In genomic region chr3:59054834-59055535, GRCm38 (mm10) we compare ENCODE assay signal across 16 mouse cellular contexts. TPM values are rescaled to one million over a fixed set of nuclear protein-coding genes. Genes with fewer than 3 reads are reported as not detected.
A peak's percentile ranks its signal among the peaks of the same experiment; 100 is the strongest.
DNase-seq lines count a peak whose midpoint lies in the region; ATAC-seq and TF ChIP-seq lines count a peak whose summit lies in the region.
"Had no signal": no experiment of that assay in that cellular context is flagged by ENCODE, and none has a peak within 500 bp of the region (broad histone marks: within the 10 kb centered on the region; RNA-seq: fewer than 3 reads in every experiment).

No protein-coding gene starts in this region.

- TF ChIP-seq POLR2A in CH12.LX (IDR thresholded peaks at IDR 0.05; ENCODE audit: low read depth, low read length) = no peak

- no peak overlapping the region for H3K27ac ChIP-seq in heart, embryonic 13.5 days (replicated peaks)
- no peak overlapping the region for H3K27ac ChIP-seq in CH12.LX (ENCODE audit: insufficient read depth, low read depth)
- H3K27ac ChIP-seq in liver, embryonic 15.5 days (replicated peaks) = no peak overlapping the region
- H3K27ac ChIP-seq: midbrain, embryonic 15.5 days; neural tube, embryonic 13.5 days had no signal

- in situ Hi-C loops in CH12.LX (cut with MboI; ENCODE audit: low pct_ligation_motif_present, low pct_unique_long_range_greater_than_20kb, low sequenced_read_pairs) = loop anchor here (5.0 kb wide), 1 partner anchor 73 kb away; no protein-coding TSS in a partner anchor

- DNase-seq in heart, postnatal 25 days (ENCODE audit: low spot score) = no peak
- peak; percentile 61 for DNase-seq in CH12.LX (ENCODE audit: extremely low read depth)
- DNase-seq in layer of hippocampus, postnatal 10 days (ENCODE audit: low spot score in 2 of 2) = no peak
- DNase-seq in cerebellum, adult 9-11 months = no peak
- no peak for DNase-seq in urinary bladder, postnatal 4 days (ENCODE audit: low spot score in 2 of 2)
- DNase-seq: heart, postnatal 14 days; kidney, postnatal 10 days; layer of hippocampus, postnatal 36 days; right cerebral cortex, adult 18-20 months had no signal

- no peaks in the 10 kb centered on the region for H3K27me3 ChIP-seq in heart, embryonic 13.5 days (replicated peaks)
- H3K27me3 ChIP-seq in CH12.LX (replicated peaks) = no peaks in the 10 kb centered on the region
- no peaks in the 10 kb centered on the region for H3K27me3 ChIP-seq in liver, embryonic 15.5 days
- H3K27me3 ChIP-seq: midbrain, embryonic 15.5 days; neural tube, embryonic 13.5 days had no signal

- no peaks in the 10 kb centered on the region for H3K79me2 ChIP-seq in CH12.LX (replicated peaks; ENCODE audit: control insufficient read depth, extremely low read depth, insufficient read depth, poor library complexity, severe bottlenecking)

- H3K36me3 ChIP-seq in heart, embryonic 13.5 days = no peaks in the 10 kb centered on the region
- H3K36me3 ChIP-seq in CH12.LX (replicated peaks in 1 of 2; ENCODE audit: control insufficient read depth in 1 of 2, insufficient read depth in 1 of 2, low read length in 1 of 2) = no peaks in the 10 kb centered on the region
- H3K36me3 ChIP-seq in liver, embryonic 15.5 days (replicated peaks) = no peaks in the 10 kb centered on the region
- H3K36me3 ChIP-seq: midbrain, embryonic 15.5 days; neural tube, embryonic 13.5 days had no signal

- H3K4me2 ChIP-seq in heart, embryonic 13.5 days = 0 out of 2 replicates have a peak overlapping the region, but pooled peaks have one; percentile 19
- H3K4me2 ChIP-seq in CH12.LX (ENCODE audit: insufficient read depth, low read depth, poor library complexity, severe bottlenecking) = peak overlapping the region; percentile 75
- peak overlapping the region; percentile 26 for H3K4me2 ChIP-seq in liver, embryonic 15.5 days
- H3K4me2 ChIP-seq: midbrain, embryonic 15.5 days; neural tube, embryonic 13.5 days had no signal

- peaks cover 19% of the 10 kb centered on the region for H3K4me1 ChIP-seq in heart, embryonic 13.5 days
- H3K4me1 ChIP-seq in CH12.LX (ENCODE audit: control insufficient read depth in 1 of 2, insufficient read depth in 2 of 2) = peaks cover 11 to 26% of the 10 kb centered on the region in 2 experiments
- H3K4me1 ChIP-seq in liver, embryonic 15.5 days (replicated peaks) = peaks cover 38% of the 10 kb centered on the region

- no peak for TF ChIP-seq CTCF in CH12.LX (conservative IDR thresholded peaks at IDR 0.05 in 1 of 2, IDR thresholded peaks at IDR 0.05 in 1 of 2; ENCODE audit: low read depth in 2 of 2, low read length in 2 of 2)

- TF ChIP-seq EP300 in CH12.LX (IDR thresholded peaks at IDR 0.05; ENCODE audit: low read length) = peak; percentile 89

- intact Hi-C loops in heart, postnatal 25 days (cut with DNase I) = loop anchor here (10.0 kb wide), 1 partner anchor 210 kb away; no protein-coding TSS in a partner anchor

- no peak for ATAC-seq in heart, embryonic 13.5 days (ENCODE audit: extremely low read depth, insufficient number of reproducible peaks, low FRiP score, low TSS enrichment)
- ATAC-seq in liver, embryonic 15.5 days (ENCODE audit: insufficient read depth) = no peak
- peak; percentile 88 for ATAC-seq in neutrophil, adult 5-6 weeks (ENCODE audit: extremely low read depth, insufficient number of reproducible peaks, low FRiP score, poor library complexity, severe bottlenecking)
- ATAC-seq: forebrain, embryonic 16.5 days; lung, postnatal 0 days; midbrain, embryonic 15.5 days had no signal

- H3K9me3 ChIP-seq in heart, embryonic 13.5 days = no peaks in the 10 kb centered on the region
- H3K9me3 ChIP-seq in CH12.LX (replicated peaks; ENCODE audit: low read length) = no peaks in the 10 kb centered on the region
- H3K9me3 ChIP-seq in liver, embryonic 15.5 days (replicated peaks) = no peaks in the 10 kb centered on the region
- H3K9me3 ChIP-seq: midbrain, embryonic 15.5 days; neural tube, embryonic 13.5 days had no signal

- 52% methylated on average over 17 of the region's 17 CpGs for WGBS in heart, embryonic 13.5 days
- 15% methylated on average over 17 of the region's 17 CpGs for WGBS in liver, embryonic 15.5 days (ENCODE audit: insufficient replicate concordance)

- no peak overlapping the region for H3K9ac ChIP-seq in heart, embryonic 13.5 days
- no peak overlapping the region for H3K9ac ChIP-seq in CH12.LX (ENCODE audit: insufficient read depth, low read depth)
- H3K9ac ChIP-seq in liver, embryonic 15.5 days = no peak overlapping the region
- H3K9ac ChIP-seq: midbrain, embryonic 15.5 days; neural tube, embryonic 13.5 days had no signal

- dilution Hi-C loops in CH12.LX (cut with MboI; ENCODE audit: extremely low pct_ligation_motif_present, extremely low pct_unique_long_range_greater_than_20kb, low sequenced_read_pairs) = no loop called here

- TF ChIP-seq RAD21 in CH12.LX (IDR thresholded peaks at IDR 0.05; ENCODE audit: low read depth, low read length) = no peak

- no peak overlapping the region for H3K4me3 ChIP-seq in heart, embryonic 13.5 days
- H3K4me3 ChIP-seq in CH12.LX (replicated peaks in 1 of 3; ENCODE audit: low read depth in 2 of 3, low read length in 2 of 3, poor library complexity in 1 of 3) = no peak overlapping the region
- no peak overlapping the region for H3K4me3 ChIP-seq in liver, embryonic 15.5 days (replicated peaks)
- H3K4me3 ChIP-seq: midbrain, embryonic 15.5 days; neural tube, embryonic 13.5 days had no signal

TF ChIP-seq in CH12.LX, 34 proteins besides CTCF, POLR2A, EP300 and RAD21:
- TF ChIP-seq ELF1 (IDR thresholded peaks at IDR 0.05; ENCODE audit: low read depth, low read length) (peak; percentile 15; the same call in 1 of the 2 replicates), MAX (IDR thresholded peaks at IDR 0.05; ENCODE audit: low read length) (peak; percentile 60; the same call in 1 of the 2 replicates), BHLHE40 (IDR thresholded peaks at IDR 0.05; ENCODE audit: low read depth, low read length) (peak; percentile 44; the same call in 1 of the 2 replicates), GABPA (IDR thresholded peaks at IDR 0.05; ENCODE audit: insufficient replicate concordance, low read depth, low read length) (no peak), UBTF (IDR thresholded peaks at IDR 0.05; ENCODE audit: low read depth, low read length) (no peak), NRF1 (IDR thresholded peaks at IDR 0.05; ENCODE audit: low read depth, low read length) (no peak), CHD2 (IDR thresholded peaks at IDR 0.05; ENCODE audit: low read length) (0 out of 2 replicates have a peak, but pooled peaks have one; percentile 16), PAX5 (IDR thresholded peaks at IDR 0.05; ENCODE audit: low read length) (no peak), ZC3H11A (IDR thresholded peaks at IDR 0.05; ENCODE audit: low read depth, low read length) (no peak), MAFK (IDR thresholded peaks at IDR 0.05; ENCODE audit: insufficient replicate concordance, low read length) (no peak), MYC (IDR thresholded peaks at IDR 0.05; ENCODE audit: low read depth, low read length) (peak; percentile 78), SIN3A (IDR thresholded peaks at IDR 0.05; ENCODE audit: low read length) (no peak), MEF2A (IDR thresholded peaks at IDR 0.05; ENCODE audit: borderline replicate concordance, low read depth, low read length) (peak; percentile 49; the same call in 1 of the 2 replicates), ZNF384 (IDR thresholded peaks at IDR 0.05; ENCODE audit: low read depth, low read length) (no peak), ZMIZ1 (IDR thresholded peaks at IDR 0.05; ENCODE audit: low read depth, low read length) (no peak), NELFE (IDR thresholded peaks at IDR 0.05; ENCODE audit: low read depth, low read length) (no peak), IRF4 (IDR thresholded peaks at IDR 0.05; ENCODE audit: low read depth, low read length) (peak; percentile 97), JUN (IDR thresholded peaks at IDR 0.05; ENCODE audit: insufficient read depth, low read depth, low read length) (no peak), USF2 (conservative IDR thresholded peaks at IDR 0.05; ENCODE audit: low read depth, low read length) (no peak), HCFC1 (IDR thresholded peaks at IDR 0.05; ENCODE audit: low read depth, low read length) (no peak), MXI1 (IDR thresholded peaks at IDR 0.05; ENCODE audit: low read depth, low read length) (peak; percentile 55; the same call in 1 of the 2 replicates)

RNA-seq across cellular contexts. Expression of gene Gpr171, which starts 46.6 kb away (rescaled TPM):
- polyA plus RNA-seq in heart, embryonic 13.5 days (2015; fragmentation: Nextera tagmentation; extraction: Ambion mirVana) = 0.66 and 0.68 TPM in 2 replicates
- total RNA-seq in heart, postnatal 25 days (2021) = under 1 TPM in 1 of 2 experiments, not detected in 1; 0.11 TPM
- 12.6 and 15.4 TPM in 2 replicates for total RNA-seq in CH12.LX (2012; rRNA removed)
- 59.4 and 65.8 TPM in 2 replicates for total RNA-seq in CH12.LX (2014; rRNA removed)
- 18.4 and 20.9 TPM in 2 replicates for polyA plus RNA-seq in CH12.LX (2012; ENCODE audit: insufficient read length, low read depth)
- polyA plus RNA-seq in liver, embryonic 15.5 days (2015; fragmentation: Nextera tagmentation; extraction: Ambion mirVana) = 0.68 and 0.77 TPM in 2 replicates
- 50.7 and 55.6 TPM in 2 replicates for total RNA-seq in neutrophil, adult 5-6 weeks (2017)
- total RNA-seq in layer of hippocampus, postnatal 10 days (2021) = not detected
- total RNA-seq: layer of hippocampus, postnatal 36 days had no signal

RNA-seq across cellular contexts. Expression of gene Med12l, which starts 49.4 kb away (rescaled TPM):
- 2.2 and 2.3 TPM in 2 replicates for polyA plus RNA-seq in heart, embryonic 13.5 days (2015; fragmentation: Nextera tagmentation; extraction: Ambion mirVana)
- total RNA-seq in heart, postnatal 25 days (2021) = 1 to 10 TPM; 8.1 to 9.0 TPM
- total RNA-seq in CH12.LX (2012; rRNA removed) (0.59 and 0.93 TPM in 2 replicates), CH12.LX (2014; rRNA removed) (1.4 and 1.5 TPM in 2 replicates)
- 1.8 and 2.0 TPM in 2 replicates for polyA plus RNA-seq in CH12.LX (2012; ENCODE audit: insufficient read length, low read depth)
- 0.46 and 0.63 TPM in 2 replicates for polyA plus RNA-seq in liver, embryonic 15.5 days (2015; fragmentation: Nextera tagmentation; extraction: Ambion mirVana)
- 3.9 and 4.5 TPM in 2 replicates for total RNA-seq in neutrophil, adult 5-6 weeks (2017)
- 10 to 100 TPM; 32.7 to 36.9 TPM for total RNA-seq in layer of hippocampus, postnatal 10 days (2021)

Comparison
In these comparisons a context has a peak if more than half of its experiments do, and no peak if none do; other contexts are left out.
1. H3K4me2 ChIP-seq: peak in every context shown above with its lines; median percentile 75 in CH12.LX; 26 in liver, embryonic 15.5 days; 19 in heart, embryonic 13.5 days.
2. RNA of gene Gpr171, which starts 46.6 kb away (total RNA-seq): 12.6 to 65.8 TPM in CH12.LX and 50.7 to 55.6 TPM in neutrophil, adult 5-6 weeks; 0.11 TPM in heart, postnatal 25 days and not detected in layer of hippocampus, postnatal 10 days; every median in the first group is over 10 times any median in the second.